Mouse (Mus musculus) limb, embryonic 11.5 days (tissue): ENCODE data around the gene Cry2. TPM values are rescaled to one million over a fixed set of nuclear protein-coding genes. Genes with fewer than 3 reads are reported as not detected.
"Not testable (repeated sequence)": the region's sequence is repeated elsewhere in the genome, so short reads cannot be mapped to it uniquely, and the experiment has no call there.

Experiments used
- ATAC-seq: fragments of 200-750 bp; cut with Nextera tagmentation; 2 replicates; pipeline ENCODE4 v1.8.0; 2017; ENCODE audit warnings: low read depth; ENCODE audit not compliant: insufficient number of reproducible peaks, low FRiP score, low TSS enrichment
- DNase-seq: peaks from one replicate; pipeline ENCODE4 v3.0.0-alpha.2; 2015; ENCODE audit warnings: low spot score
- H3K27ac ChIP-seq: fragments of 300-500 bp; sonication (generic); replicated peaks from 2 replicates; pipeline ENCODE4 v1.5.1; 2014; ENCODE audit warnings: low read depth, mild to moderate bottlenecking, low read length
- H3K27me3 ChIP-seq: fragments of 300-500 bp; sonication (generic); 2 replicates; pipeline ENCODE4 v1.6.1; 2014; ENCODE audit warnings: mild to moderate bottlenecking, low read length, mixed read lengths; ENCODE audit not compliant: control insufficient read depth, insufficient read depth
- H3K36me3 ChIP-seq: fragments of 300-500 bp; sonication (generic); 2 replicates; pipeline ENCODE4 v1.6.1; 2014; ENCODE audit warnings: mild to moderate bottlenecking, low read length, moderate library complexity, mixed read lengths; ENCODE audit not compliant: control insufficient read depth, insufficient read depth
- H3K4me1 ChIP-seq: fragments of 300-500 bp; sonication (generic); 2 replicates; pipeline ENCODE4 v1.6.1; 2014; ENCODE audit warnings: low read length, mixed read lengths; ENCODE audit not compliant: control insufficient read depth, insufficient read depth
- H3K4me2 ChIP-seq: fragments of 300-500 bp; sonication (generic); 2 replicates; pipeline ENCODE4 v1.6.1; 2014; ENCODE audit warnings: low read depth, mild to moderate bottlenecking, moderate library complexity; ENCODE audit not compliant: severe bottlenecking
- H3K4me3 ChIP-seq: fragments of 300-500 bp; sonication (generic); 2 replicates; pipeline ENCODE4 v1.5.1; 2014; ENCODE audit warnings: low read depth, low read length
- H3K9ac ChIP-seq: fragments of 300-500 bp; sonication (generic); 2 replicates; pipeline ENCODE4 v1.6.1; 2014; ENCODE audit warnings: mild to moderate bottlenecking, low read length
- H3K9me3 ChIP-seq: fragments of 300-500 bp; sonication (generic); 2 replicates; pipeline ENCODE4 v1.6.1; 2016; ENCODE audit warnings: low read length; ENCODE audit not compliant: control insufficient read depth
- WGBS: fragments of 180-500 bp; shearing (Covaris S2); extraction: QIAGEN DNeasy Blood & Tissue Kit; methylation state at CpG from one replicate; pipeline ENCODE4 v1.1.7; 2014; 5-methylcytosine and 5-hydroxymethylcytosine counted together
- polyA plus RNA-seq: library from polyadenylated mRNA; unstranded; fragments of >200 nt; fragmentation: Nextera tagmentation; extraction: Ambion mirVana; gene quantifications from 2 replicates; pipeline ENCODE4 v1.2.1, GENCODE M21; 2014

Cry2 gene
- 18.0 and 18.1 TPM in 2 replicates for polyA plus RNA-seq

DNA sequence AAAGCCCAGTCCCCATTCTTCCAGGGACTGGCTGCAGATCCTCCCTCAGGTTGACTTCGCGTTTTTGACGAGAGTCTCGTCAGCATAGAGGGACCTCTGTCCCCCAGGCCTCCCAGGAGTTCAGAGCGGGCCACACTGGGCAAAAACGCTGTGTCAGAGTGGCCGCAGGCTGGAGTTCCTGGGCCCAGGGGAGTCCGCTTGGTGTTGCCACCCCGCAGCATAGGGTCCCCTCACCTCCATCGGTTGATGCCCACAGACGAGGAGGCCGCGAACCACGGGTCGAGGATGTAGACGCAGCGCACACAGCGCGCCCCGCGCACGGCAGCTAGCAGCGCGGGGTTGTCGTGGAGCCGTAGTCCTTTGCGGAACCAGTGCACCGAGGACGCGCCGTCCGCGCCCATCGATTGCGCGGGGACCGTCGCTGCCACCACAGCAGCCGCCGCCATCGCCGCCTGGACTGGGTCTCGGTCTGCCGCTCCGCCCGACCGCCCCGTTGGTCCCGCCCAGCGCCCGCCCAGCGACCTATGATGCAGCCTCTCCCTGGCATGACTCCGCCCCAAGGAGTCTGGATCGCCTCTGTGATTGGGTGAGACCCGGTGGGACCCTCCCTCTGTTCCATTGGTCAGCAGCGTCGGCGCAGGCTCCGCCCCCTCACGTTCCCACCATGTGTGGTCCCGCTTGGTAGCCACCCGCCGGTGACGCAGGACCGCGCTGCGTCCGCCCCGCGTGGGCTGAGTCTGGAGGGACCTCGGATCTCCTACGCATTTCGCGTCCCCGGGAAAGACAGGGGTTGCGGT lies at the start of gene Cry2:
Gene Cry2, minus strand, starts transcription at position 466 of the 797 bp plus-strand sequence.
- Histone ChIP-seq H3K36me3 (no peaks in the 10 kb centered on the region), H3K4me2 (peak within 1 kb of the TSS; percentile 81), H3K4me3 (peak within 1 kb of the TSS; percentile 83), H3K27me3 (peaks cover 2% of the 10 kb centered on the region; the same call in 1 of the 2 replicates), H3K9me3 (no peaks in the 10 kb centered on the region), H3K9ac (peak within 1 kb of the TSS; percentile 72), H3K4me1 (peaks cover 19% of the 10 kb centered on the region), H3K27ac (0 out of 2 replicates have a peak within 1 kb of the TSS, but pooled peaks have one; percentile 22)
- ATAC-seq (peak; percentile 99), DNase-seq (peak; percentile 99)
- under 1% methylated on average over 65 of the region's 76 CpGs for WGBS

DNA sequence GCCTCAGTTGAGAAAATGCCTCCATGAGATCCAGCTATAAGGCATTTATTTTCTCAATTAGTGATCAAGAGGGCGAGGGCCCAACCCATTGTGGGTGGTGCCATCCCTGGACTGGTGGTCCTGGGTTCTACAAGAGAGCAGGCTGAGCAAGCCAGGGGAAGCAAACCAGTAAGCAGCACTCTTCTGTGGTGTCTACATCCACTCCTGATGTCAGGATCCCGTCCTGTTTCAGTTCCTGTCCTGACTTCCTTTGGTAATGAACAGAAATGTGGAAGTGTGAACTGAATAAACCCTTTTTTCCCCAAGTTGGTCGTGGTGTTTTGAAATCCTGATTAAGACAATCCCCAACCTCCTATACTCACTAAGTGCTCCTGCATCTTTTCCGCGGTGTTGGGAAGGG lies 49.7 kb upstream of the Cry2 start:
- Histone ChIP-seq H3K9ac (no peak overlapping the region), H3K36me3 (no peaks in the 10 kb centered on the region), H3K4me1 (0 out of 2 replicates have a peak, but pooled peaks cover 3% of the 10 kb centered on the region), H3K9me3 (no peaks in the 10 kb centered on the region), H3K27ac (no peak overlapping the region), H3K27me3 (peaks cover 28% of the 10 kb centered on the region), H3K4me2 (no peak overlapping the region), H3K4me3 (no peak overlapping the region)
- DNase-seq (no peak), ATAC-seq (no peak)
- WGBS, result 45% methylated on average over 5 of the region's 5 CpGs

DNA sequence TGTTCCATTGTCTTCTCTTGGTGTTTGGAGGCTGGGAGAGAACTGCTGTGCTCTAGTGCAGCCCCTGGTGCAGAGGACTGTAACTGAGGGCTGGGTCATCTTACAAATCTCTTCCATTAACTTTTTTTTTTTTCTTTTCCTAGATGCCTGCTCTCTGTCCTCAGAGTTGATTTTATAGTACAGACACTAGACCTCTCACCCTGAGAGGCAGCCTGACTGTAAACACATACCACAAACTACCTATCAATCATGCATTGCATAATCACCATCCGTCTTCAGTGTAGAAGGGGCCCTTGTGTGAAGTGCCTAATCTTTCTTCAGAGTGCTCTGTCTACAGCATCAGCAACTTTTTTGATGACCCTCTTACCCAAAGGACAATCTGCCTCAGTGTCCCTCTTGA lies 48.7 kb upstream of the Cry2 start:
- Histone ChIP-seq H3K9me3 (no peaks in the 10 kb centered on the region), H3K27ac (no peak overlapping the region), H3K4me2 (no peak overlapping the region), H3K4me3 (no peak overlapping the region), H3K4me1 (0 out of 2 replicates have a peak, but pooled peaks cover 3% of the 10 kb centered on the region), H3K9ac (no peak overlapping the region), H3K36me3 (no peaks in the 10 kb centered on the region), H3K27me3 (peaks cover 28% of the 10 kb centered on the region)
- ATAC-seq (no peak), DNase-seq (no peak)
- 31% methylated on average over 1 of the region's 1 CpGs for WGBS

DNA sequence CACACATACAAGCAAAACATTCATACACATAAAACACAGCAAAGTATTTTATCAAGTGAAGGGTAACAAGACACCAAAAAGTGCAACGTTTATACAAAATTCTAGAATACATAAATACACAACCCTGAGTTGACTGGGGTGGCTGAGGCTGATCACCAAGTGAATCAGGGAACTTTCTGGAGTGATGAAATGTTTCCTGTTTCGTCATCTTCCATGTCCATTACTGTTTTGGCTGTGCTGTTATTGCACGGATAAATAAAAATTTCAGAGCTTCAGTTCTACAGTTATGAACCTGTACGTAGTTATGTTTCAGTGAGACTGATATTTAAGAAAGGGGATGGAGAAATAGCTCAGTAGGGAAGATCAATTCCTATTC lies 44.5 kb upstream of the Cry2 start:
- WGBS, result 91% methylated on average over 4 of the region's 4 CpGs
- H3K4me2 ChIP-seq, result no peak overlapping the region
- DNase-seq (no peak), ATAC-seq (no peak)
- no peaks in the 10 kb centered on the region for H3K36me3 ChIP-seq
- no peak overlapping the region for H3K9ac ChIP-seq
- H3K9me3 ChIP-seq, result no peaks in the 10 kb centered on the region
- no peak overlapping the region for H3K27ac ChIP-seq
- no peak overlapping the region for H3K4me3 ChIP-seq
- H3K27me3 ChIP-seq, result peaks cover 2% of the 10 kb centered on the region; the same call in 1 of the 2 replicates
- H3K4me1 ChIP-seq, result no peaks in the 10 kb centered on the region

DNA sequence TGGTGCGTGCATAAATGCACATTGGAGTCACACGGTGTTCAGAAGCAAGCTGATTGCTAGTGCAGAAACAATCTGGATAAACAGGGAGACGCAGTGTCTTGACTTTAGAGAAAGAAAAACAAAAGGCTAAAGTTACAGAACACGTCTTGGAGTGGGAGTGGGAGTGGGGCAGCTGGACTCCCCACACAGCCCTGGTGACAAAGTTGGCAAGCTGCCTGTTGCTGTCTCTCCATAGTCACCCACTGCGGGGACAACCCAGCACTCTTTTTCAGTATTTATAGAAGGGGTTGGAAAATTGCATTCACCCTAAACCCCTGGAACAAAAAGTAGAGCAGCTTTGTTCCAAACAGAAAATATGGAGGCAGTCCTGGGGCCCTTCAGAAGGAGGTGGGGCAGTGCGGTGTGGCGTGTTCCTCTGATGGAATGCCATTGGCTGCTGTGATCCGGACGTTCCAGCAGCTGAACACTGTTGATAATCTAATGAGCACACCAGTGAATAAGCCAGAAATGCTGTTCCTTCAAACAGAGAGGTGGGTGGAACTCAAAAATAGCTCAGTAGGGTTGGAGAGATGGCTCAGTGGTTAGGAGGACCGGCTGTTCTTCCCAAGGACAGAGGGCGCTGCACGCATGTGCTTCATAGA lies 43.9 kb upstream of the Cry2 start:
- Histone ChIP-seq H3K4me1 (no peaks in the 10 kb centered on the region), H3K4me2 (no peak overlapping the region), H3K9ac (no peak overlapping the region), H3K27me3 (no peaks in the 10 kb centered on the region), H3K27ac (no peak overlapping the region), H3K4me3 (no peak overlapping the region), H3K36me3 (no peaks in the 10 kb centered on the region), H3K9me3 (no peaks in the 10 kb centered on the region)
- ATAC-seq (no peak), DNase-seq (no peak)
- WGBS, result 88% methylated on average over 12 of the region's 12 CpGs

DNA sequence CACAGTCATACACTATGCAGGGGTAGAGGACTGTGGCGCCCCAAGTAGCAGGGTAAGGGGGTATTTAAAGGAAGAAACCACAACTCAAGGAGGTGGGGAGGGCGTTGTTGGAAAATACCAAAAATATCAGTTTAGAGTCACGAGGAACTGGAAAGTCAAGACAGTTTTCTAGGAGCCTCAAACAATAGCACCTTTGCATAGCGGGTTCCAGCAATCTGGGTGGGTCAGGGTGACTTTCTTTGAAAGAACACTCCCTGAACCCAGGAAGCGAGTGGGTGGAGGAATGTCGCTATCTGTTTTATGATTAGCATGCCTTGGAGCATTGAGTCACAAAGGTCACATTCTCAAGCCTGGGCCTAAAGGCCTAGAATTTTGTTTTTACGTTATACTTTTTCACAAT lies 42.7 kb upstream of the Cry2 start:
- H3K9ac ChIP-seq, H3K27me3 ChIP-seq, DNase-seq, H3K27ac ChIP-seq, ATAC-seq, H3K4me2 ChIP-seq, H3K9me3 ChIP-seq, H3K4me1 ChIP-seq, H3K36me3 ChIP-seq, H3K4me3 ChIP-seq: not testable (repeated sequence)
- 88% methylated on average over 7 of the region's 7 CpGs for WGBS

DNA sequence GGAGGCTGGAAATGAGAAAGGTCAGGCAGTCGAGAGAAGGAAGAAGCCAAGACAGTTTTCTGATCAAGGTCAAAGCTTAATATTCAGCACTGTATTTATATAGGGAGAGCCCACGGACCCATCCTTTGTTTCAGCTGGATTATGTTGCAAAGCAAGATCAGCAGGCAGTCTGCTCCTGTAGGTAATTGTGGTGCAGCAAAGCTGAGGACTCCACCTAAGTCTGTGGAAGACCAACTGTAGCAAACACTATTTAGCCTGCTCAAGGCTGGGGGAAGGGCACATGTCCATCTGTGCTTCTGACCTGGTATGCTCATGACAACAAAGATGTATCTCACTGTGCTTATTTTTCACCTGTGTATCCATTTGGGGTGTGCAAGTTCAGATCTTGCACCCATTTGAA lies 41.9 kb upstream of the Cry2 start:
- H3K9ac ChIP-seq, result no peak overlapping the region
- no peaks in the 10 kb centered on the region for H3K9me3 ChIP-seq
- no peak overlapping the region for H3K4me3 ChIP-seq
- no peaks in the 10 kb centered on the region for H3K4me1 ChIP-seq
- H3K36me3 ChIP-seq, result no peaks in the 10 kb centered on the region
- no peak overlapping the region for H3K27ac ChIP-seq
- no peaks in the 10 kb centered on the region for H3K27me3 ChIP-seq
- ATAC-seq, result no peak
- WGBS, result 63% methylated on average over 2 of the region's 2 CpGs
- no peak overlapping the region for H3K4me2 ChIP-seq
- DNase-seq, result no peak

DNA sequence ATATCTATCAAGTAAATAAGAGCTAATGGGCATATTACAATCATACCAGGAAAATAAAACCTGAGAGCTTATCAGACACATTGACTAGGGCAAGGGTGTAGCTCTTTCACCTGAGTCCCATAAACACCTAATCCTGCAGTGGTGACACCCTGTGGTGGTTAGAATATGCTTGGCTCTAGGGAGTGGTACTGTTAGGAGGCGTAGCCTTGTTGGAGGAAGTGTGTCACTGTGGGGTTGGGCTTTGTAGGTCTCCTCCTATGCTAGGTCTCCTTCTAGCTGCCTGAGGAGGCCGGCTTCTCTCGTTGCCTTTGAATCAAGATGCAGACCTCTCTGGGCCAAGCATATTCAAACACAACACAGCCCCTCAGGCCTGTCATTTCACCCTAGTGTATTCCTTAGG lies 41.1 kb upstream of the Cry2 start:
- no peak overlapping the region for H3K27ac ChIP-seq
- no peaks in the 10 kb centered on the region for H3K9me3 ChIP-seq
- H3K27me3 ChIP-seq, result no peaks in the 10 kb centered on the region
- no peaks in the 10 kb centered on the region for H3K36me3 ChIP-seq
- no peak overlapping the region for H3K9ac ChIP-seq
- ATAC-seq (no peak), DNase-seq (no peak)
- H3K4me2 ChIP-seq, result no peak overlapping the region
- no peaks in the 10 kb centered on the region for H3K4me1 ChIP-seq
- WGBS, result 78% methylated on average over 3 of the region's 3 CpGs
- no peak overlapping the region for H3K4me3 ChIP-seq
